Mouse (Mus musculus): ENCODE results near the gene Gm11213. TPM values are rescaled to one million over a fixed set of nuclear protein-coding genes. Genes with fewer than 3 reads are reported as not detected.

Gene Gm11213
- polyA plus RNA-seq, 1 experiment from 2014 or later = not detected

DNA sequence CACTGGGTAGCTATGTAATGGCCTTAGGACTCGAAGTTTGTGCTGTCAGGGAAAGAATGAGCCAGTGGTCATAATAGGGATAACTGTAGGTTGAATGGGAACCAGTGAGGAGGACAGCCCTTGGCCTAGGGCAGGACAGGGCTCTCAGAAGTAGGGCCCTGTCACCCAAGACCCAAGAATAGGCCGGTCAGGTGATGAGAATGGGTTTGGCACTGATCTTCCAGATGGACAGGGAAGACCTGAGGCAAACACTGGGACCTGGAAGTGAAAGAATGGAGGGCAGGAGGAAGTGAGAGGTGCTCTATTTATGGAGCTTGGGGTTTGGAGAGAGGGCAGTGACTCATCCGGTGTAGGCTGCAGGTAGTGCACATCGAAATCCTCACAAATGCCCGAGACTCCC is 48.4 kb downstream of the Gm11213 start:
- ATAC-seq (replicated peaks) = no peak
- no peak overlapping the region for H3K27ac ChIP-seq (replicated peaks)
- H3K4me3 ChIP-seq = no peak overlapping the region
- H3K9me3 ChIP-seq = no peaks in the 10 kb centered on the region
- WGBS = 62% methylated on average over 5 of the region's 5 CpGs
- no peak overlapping the region for H3K9ac ChIP-seq (replicated peaks)
- peaks cover 14% of the 10 kb centered on the region for H3K4me1 ChIP-seq
- H3K4me2 ChIP-seq (replicated peaks) = no peak overlapping the region
- peaks cover 19% of the 10 kb centered on the region for H3K36me3 ChIP-seq
- H3K27me3 ChIP-seq = no peaks in the 10 kb centered on the region

DNA sequence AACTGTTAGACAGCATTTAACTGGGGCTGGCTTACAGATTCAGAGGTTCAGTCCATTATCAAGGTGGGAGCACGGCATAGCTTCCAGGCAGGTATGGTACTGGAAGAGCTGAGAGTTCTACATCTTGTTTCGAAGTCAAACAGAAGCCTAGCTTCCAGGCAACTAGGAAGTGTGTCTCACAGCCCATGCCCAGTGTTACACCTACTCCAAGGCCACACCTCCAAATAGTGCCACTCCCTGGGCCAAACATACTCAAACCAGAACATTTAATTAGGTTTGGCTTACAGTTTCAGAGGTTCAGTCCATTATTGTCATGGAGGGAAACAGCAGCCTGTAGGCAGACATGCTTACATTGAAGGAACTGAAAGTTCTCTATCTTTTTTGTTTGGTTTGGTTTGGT is 50.0 kb downstream of the Gm11213 start:
- Histone ChIP-seq H3K27ac (replicated peaks) (no peak overlapping the region), H3K36me3 (peaks cover 30% of the 10 kb centered on the region), H3K4me3 (no peak overlapping the region), H3K9ac (replicated peaks) (no peak overlapping the region), H3K4me2 (replicated peaks) (no peak overlapping the region), H3K9me3 (no peaks in the 10 kb centered on the region), H3K27me3 (no peaks in the 10 kb centered on the region), H3K4me1 (peaks cover 14% of the 10 kb centered on the region)
- 96% methylated on average over 2 of the region's 2 CpGs for WGBS
- no peak for ATAC-seq (replicated peaks)

DNA sequence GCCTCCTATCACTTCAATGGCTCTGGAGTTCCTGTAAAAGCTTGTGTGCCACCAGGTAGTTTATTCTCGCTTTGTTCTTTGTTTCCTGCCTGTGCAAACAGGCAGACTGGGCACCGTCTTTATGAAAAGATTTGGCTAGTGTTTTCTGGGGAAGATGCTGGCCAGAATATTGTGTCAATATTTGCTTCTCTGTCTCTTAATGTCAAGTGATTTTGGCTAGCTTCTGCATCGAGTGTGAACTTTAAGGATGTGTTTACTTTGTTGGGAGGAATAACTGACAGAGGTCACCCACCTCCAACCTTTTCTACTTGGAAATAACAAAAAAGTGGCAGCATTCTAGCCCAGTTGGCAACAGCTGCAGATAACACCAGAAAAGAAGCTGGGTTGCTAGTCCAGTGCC is 50.4 kb downstream of the Gm11213 start:
- H3K27me3 ChIP-seq = no peaks in the 10 kb centered on the region
- peaks cover 14% of the 10 kb centered on the region for H3K4me1 ChIP-seq
- WGBS = 49% methylated on average over 3 of the region's 3 CpGs
- H3K9ac ChIP-seq (replicated peaks) = no peak overlapping the region
- no peak overlapping the region for H3K4me3 ChIP-seq
- H3K9me3 ChIP-seq = no peaks in the 10 kb centered on the region
- H3K36me3 ChIP-seq = peaks cover 32% of the 10 kb centered on the region
- ATAC-seq (replicated peaks) = no peak
- no peak overlapping the region for H3K27ac ChIP-seq (replicated peaks)
- no peak overlapping the region for H3K4me2 ChIP-seq (replicated peaks)

DNA sequence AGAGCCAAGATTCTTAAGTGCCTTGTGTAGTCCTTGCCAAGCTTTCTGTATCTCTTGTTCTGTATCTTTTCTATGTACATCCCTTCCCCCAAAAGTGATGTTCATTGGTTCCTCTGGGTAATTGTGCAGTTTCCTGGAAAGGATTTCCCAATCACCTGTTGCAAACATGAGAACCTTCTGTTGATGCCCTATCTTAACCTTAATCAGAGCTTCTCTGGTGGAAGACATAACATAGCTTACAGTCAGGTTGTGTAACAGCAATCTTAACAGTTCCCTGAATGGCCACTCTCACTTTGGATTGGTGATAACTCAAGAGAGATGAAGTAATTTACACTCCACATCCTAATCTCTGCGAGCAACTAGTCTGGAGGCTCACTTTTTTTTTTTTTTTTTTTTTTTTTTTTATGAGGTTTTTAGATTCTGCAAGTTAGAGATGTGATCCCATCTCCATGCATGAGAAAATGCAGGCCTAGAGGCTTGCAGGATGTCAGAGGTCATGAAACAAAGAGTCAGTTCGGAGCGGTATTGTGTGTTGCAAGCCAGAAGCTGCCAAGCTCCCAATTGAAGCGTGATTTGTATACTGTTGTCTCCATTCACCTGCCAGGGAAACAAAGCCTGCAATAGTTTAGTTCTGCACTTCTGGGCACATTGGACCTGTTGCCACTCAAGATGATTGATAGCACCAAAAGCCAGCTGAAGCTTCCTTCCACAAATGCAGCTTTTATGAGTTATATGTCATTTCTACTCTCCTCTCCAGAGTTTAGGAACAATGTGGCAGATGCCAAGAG is 51.1 kb downstream of the Gm11213 start:
- H3K27ac ChIP-seq (replicated peaks) = no peak overlapping the region
- H3K4me3 ChIP-seq = no peak overlapping the region
- no peaks in the 10 kb centered on the region for H3K27me3 ChIP-seq
- H3K9me3 ChIP-seq = no peaks in the 10 kb centered on the region
- peaks cover 38% of the 10 kb centered on the region for H3K36me3 ChIP-seq
- peaks cover 10% of the 10 kb centered on the region for H3K4me1 ChIP-seq
- H3K4me2 ChIP-seq (replicated peaks) = no peak overlapping the region
- 32% methylated on average over 4 of the region's 4 CpGs for WGBS
- ATAC-seq (replicated peaks) = no peak
- H3K9ac ChIP-seq (replicated peaks) = no peak overlapping the region

DNA sequence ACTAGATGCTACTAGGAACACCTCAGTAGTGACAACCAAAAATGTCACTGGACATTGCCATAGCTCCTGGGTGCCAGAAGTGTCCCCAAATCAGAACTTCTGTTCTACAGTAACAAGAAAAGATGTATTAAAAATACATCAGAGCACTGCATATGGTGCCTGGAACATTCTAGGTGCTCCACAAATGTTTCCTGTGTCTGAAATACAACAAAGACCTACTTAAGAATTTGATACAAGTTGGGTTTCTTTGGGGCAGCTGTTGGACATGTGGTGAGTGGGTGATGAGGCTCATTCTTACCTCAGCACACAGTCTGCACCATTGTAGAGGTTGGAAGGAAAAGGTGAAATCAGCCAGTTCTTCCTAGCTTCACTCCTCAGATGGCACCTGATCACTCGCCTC is 52.2 kb downstream of the Gm11213 start:
- H3K4me1 ChIP-seq = peaks cover 4% of the 10 kb centered on the region
- no peak overlapping the region for H3K4me2 ChIP-seq (replicated peaks)
- no peaks in the 10 kb centered on the region for H3K27me3 ChIP-seq
- no peak for ATAC-seq (replicated peaks)
- no peak overlapping the region for H3K9ac ChIP-seq (replicated peaks)
- no peak overlapping the region for H3K4me3 ChIP-seq
- H3K27ac ChIP-seq (replicated peaks) = no peak overlapping the region
- H3K9me3 ChIP-seq = no peaks in the 10 kb centered on the region
- peaks cover 43% of the 10 kb centered on the region for H3K36me3 ChIP-seq
- 79% methylated on average over 1 of the region's 1 CpGs for WGBS

DNA sequence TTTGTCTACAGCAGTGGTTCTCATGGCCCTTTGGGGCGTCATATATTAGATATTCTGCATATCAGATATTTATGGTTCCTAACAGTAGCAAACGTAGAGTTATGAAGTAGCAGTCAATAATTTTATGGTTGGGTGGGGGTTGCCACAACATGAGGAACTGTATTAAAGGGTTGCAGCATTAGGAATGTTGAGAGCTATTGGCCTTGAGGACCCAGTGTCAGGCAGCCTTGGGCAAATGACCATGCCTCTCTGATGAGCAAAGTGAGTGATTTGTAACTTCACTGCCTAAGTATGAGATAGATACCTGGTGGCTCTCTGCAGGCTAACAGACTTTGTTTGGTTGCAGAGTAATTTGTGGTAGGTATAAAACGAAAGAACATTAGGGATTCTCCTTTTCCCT is 54.2 kb downstream of the Gm11213 start:
- ATAC-seq (replicated peaks) = no peak
- Histone ChIP-seq H3K4me3 (no peak overlapping the region), H3K27me3 (no peaks in the 10 kb centered on the region), H3K4me2 (replicated peaks) (no peak overlapping the region), H3K36me3 (peaks cover 43% of the 10 kb centered on the region), H3K4me1 (peaks cover 22% of the 10 kb centered on the region), H3K27ac (replicated peaks) (no peak overlapping the region), H3K9ac (replicated peaks) (no peak overlapping the region), H3K9me3 (no peaks in the 10 kb centered on the region)
- WGBS = 94% methylated on average over 3 of the region's 3 CpGs

DNA sequence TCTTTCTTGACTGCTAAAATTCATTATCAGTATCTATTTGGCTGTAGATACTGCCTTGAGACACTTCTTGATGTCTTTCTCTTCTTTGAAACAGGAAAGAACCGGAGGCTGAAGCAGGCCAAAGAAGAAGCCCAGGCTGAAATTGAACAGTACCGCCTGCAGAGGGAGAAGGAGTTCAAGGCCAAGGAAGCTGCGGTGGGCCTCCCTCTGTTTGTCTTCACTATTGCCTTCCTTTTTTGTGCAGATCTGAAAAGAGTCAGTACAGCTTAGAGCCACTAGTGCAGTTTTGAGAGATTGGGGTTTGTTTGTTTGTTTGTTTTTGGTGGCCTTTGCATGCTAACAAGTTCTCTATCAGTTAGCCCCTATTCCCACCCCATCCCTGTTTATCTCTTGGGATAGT is 56.6 kb downstream of the Gm11213 start:
- H3K36me3 ChIP-seq = peaks cover 40% of the 10 kb centered on the region
- WGBS = 85% methylated on average over 3 of the region's 3 CpGs
- no peak overlapping the region for H3K4me3 ChIP-seq
- H3K4me2 ChIP-seq (replicated peaks) = no peak overlapping the region
- H3K27me3 ChIP-seq = no peaks in the 10 kb centered on the region
- H3K4me1 ChIP-seq = peaks cover 32% of the 10 kb centered on the region
- no peaks in the 10 kb centered on the region for H3K9me3 ChIP-seq
- H3K27ac ChIP-seq (replicated peaks) = no peak overlapping the region
- no peak for ATAC-seq (replicated peaks)
- no peak overlapping the region for H3K9ac ChIP-seq (replicated peaks)

DNA sequence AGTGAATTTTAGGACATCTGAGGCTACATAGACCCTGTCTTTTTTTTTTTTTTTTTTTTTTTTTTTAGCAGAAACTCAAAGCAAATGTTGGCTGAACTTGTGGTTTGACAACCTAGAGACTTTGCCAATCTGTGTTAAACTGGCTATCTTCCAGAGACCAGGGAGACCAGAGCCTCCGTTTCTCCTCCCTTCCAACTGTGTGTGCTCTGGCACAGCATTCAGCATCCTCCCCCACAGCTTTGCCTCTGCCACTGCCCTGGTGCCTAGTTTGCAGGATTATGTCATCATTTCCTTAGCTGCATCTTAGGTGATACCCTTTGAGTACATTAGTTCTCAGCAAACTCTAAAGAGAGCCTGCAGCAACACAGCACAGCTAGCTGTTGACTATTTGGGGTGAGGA is 57.3 kb downstream of the Gm11213 start:
- no peak for ATAC-seq (replicated peaks)
- peaks cover 32% of the 10 kb centered on the region for H3K4me1 ChIP-seq
- no peaks in the 10 kb centered on the region for H3K27me3 ChIP-seq
- no peak overlapping the region for H3K27ac ChIP-seq (replicated peaks)
- no peaks in the 10 kb centered on the region for H3K9me3 ChIP-seq
- H3K9ac ChIP-seq (replicated peaks) = no peak overlapping the region
- peaks cover 36% of the 10 kb centered on the region for H3K36me3 ChIP-seq
- H3K4me2 ChIP-seq (replicated peaks) = no peak overlapping the region
- WGBS = 32% methylated on average over 1 of the region's 1 CpGs
- no peak overlapping the region for H3K4me3 ChIP-seq

Other genes with a start within 250 kb of the Gm11213 start
- gene Orm3, start 249.1 kb downstream of the Gm11213 start, polyA plus RNA-seq (2015; fragmentation: Nextera tagmentation; extraction: Ambion mirVana) = not detected in 2 replicates
- gene Orm2, start 242.8 kb downstream of the Gm11213 start, polyA plus RNA-seq (2015; fragmentation: Nextera tagmentation; extraction: Ambion mirVana) = not detected in 2 replicates
- 12.4 and 16.0 TPM in 2 replicates for gene Akna, start 201.9 kb downstream of the Gm11213 start, polyA plus RNA-seq (2015; fragmentation: Nextera tagmentation; extraction: Ambion mirVana)
- 6.4 and 7.7 TPM in 2 replicates for gene Whrn, start 109.3 kb downstream of the Gm11213 start, polyA plus RNA-seq (2015; fragmentation: Nextera tagmentation; extraction: Ambion mirVana)
- gene Atp6v1g1, start 60.5 kb downstream of the Gm11213 start, polyA plus RNA-seq (2015; fragmentation: Nextera tagmentation; extraction: Ambion mirVana) = 452 and 469 TPM in 2 replicates
- 4.6 and 5.8 TPM in 2 replicates for gene Tmem268, start 46.5 kb downstream of the Gm11213 start, polyA plus RNA-seq (2015; fragmentation: Nextera tagmentation; extraction: Ambion mirVana)
- gene Tex48, start 17.2 kb upstream of the Gm11213 start, polyA plus RNA-seq (2015; fragmentation: Nextera tagmentation; extraction: Ambion mirVana) = not detected in 2 replicates
- gene Gm11214, start 58.1 kb upstream of the Gm11213 start, polyA plus RNA-seq (2015; fragmentation: Nextera tagmentation; extraction: Ambion mirVana) = not detected in 2 replicates
- gene Tnfsf15, start 139.9 kb upstream of the Gm11213 start, polyA plus RNA-seq (2015; fragmentation: Nextera tagmentation; extraction: Ambion mirVana) = not detected in 2 replicates

All from forebrain, embryonic 15.5 days (tissue).